Mouse (Mus musculus) telencephalon, adult 2 months (tissue): ENCODE measurements around the gene Prkcb.

Source experiments
- DNase-seq: peaks from one replicate; pipeline ENCODE4 v3.0.0-alpha.2; 2011; ENCODE audit warnings: low read depth, low spot score

Prkcb gene

GRCm38 (mm10) chr7:122512430-122512966 is 223.9 kb downstream of the Prkcb start:
- DNase-seq, result no peak

- DNase-seq, result no peak
Observed at GRCm38 (mm10) chr7:122520850-122521638, 232.5 kb downstream of the Prkcb start.

DNA sequence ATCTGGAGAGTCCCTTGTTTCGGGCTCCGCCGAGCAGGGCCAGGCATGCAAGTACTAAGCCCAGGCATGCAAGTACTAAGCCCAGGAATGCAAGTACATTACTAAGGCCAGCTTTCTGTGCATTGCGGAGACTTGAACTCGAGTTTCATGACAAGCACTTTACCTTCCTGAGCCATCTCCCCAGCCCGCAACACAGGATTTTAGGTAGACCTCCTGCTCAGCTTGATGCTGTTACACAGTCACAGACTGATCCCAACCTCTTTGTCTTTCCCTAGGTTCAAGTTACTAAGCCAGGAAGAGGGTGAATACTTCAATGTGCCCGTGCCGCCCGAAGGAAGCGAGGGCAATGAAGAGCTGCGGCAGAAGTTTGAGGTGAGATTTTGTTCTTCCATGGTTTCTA is 239.7 kb downstream of the Prkcb start:
- DNase-seq, result no peak

- no peak for DNase-seq
Observed at GRCm38 (mm10) chr7:122528646-122529045, 240.1 kb downstream of the Prkcb start.

DNA sequence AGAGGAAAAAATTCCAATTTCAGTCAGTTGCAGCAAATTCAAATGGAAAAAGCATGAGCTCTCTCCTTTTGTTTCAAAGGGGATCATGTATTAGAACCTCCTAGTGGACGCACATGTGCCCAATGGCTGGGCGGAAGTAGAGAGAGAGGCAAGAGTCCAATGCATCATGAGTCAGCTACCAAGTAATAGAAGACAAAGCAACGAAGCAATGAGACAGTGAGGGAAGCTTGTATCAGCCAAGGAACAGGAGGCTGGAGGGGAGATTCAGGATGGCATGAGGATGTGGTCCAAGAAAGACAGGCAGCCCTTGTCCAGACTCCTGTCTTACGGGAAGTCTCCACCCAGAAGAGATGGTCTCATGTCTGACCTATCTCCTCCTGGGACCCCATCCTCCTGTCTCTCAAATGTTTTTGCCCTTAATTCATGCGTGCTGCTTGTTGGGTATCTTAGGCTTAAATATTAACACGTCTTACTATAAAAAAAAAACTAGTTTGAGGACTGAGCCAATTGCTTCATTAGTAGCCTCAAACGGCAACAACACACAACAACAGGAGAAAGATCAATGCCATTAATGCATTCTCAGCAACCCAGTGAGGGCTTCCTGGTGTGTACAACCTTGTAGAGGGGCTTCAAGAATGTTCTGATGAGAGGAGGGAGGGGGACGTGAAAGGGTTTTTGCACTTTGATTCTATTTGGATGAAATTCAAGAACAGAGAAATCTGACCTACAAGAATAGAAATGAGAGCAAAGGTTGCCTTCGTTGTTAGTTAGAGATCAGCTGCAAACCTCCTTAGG is 245.2 kb downstream of the Prkcb start:
- DNase-seq, result no peak

- no peak for DNase-seq
Observed at GRCm38 (mm10) chr7:122544616-122545015, 256.1 kb downstream of the Prkcb start.

- no peak for DNase-seq
Observed at GRCm38 (mm10) chr7:122556575-122557140, 268.1 kb downstream of the Prkcb start.

DNA sequence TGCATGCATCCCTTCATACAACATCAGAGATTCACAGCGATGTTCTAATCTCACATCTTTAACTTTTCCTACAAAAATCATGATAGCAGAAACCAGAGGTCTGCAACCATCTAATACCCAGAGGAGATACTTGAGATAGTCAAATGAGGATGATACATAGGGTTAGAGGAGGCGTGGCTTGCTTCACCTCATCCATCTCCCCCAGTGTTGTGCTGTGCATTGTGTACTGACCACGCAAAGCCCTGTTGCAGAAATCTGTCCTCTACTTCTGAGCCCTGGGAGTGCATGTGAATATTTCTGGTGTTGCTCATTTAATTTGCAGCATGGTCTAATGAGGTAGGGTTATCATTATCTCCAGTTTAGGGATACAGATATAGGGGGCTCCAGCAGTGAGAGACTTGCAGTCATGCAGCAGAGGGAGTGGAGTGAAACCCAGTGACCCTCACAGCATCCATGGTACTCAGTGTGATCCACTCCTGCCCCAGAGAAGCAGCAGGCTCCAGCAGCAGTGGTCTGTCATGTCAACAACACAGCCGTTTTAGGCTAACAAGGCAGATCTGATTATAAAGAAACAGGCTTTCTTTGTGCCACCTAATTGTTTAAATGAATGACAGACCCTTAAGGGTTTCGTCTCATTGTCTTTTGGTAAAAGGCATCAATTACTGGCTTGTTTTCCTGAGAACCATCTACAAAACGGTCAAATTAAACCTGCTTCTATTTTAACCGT is 269.7 kb downstream of the Prkcb start:
- DNase-seq, result no peak

- DNase-seq, result no peak
Observed at GRCm38 (mm10) chr7:122558912-122559311, 270.4 kb downstream of the Prkcb start.

DNA sequence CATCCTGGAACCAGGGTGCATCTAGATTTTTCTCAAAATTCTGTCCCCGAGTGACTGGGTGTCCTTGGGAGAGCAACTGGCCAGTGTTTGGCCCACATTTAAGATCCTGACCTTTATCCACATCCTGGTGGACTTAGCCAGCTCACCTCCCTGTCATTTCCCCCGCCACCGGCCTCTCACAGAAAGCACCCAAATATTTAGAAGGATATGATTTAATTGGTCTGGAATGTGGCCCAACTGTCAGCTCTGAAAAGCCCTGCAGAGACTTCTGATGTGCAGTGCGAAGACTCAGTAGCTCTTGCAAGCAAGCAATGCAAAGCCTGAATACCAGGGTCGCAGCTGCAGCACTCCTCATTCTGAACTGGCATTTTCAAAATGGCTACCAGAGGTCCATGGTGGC is 274.0 kb downstream of the Prkcb start:
- no peak for DNase-seq

- no peak for DNase-seq
Observed at GRCm38 (mm10) chr7:122565371-122565770, 276.8 kb downstream of the Prkcb start.

DNA sequence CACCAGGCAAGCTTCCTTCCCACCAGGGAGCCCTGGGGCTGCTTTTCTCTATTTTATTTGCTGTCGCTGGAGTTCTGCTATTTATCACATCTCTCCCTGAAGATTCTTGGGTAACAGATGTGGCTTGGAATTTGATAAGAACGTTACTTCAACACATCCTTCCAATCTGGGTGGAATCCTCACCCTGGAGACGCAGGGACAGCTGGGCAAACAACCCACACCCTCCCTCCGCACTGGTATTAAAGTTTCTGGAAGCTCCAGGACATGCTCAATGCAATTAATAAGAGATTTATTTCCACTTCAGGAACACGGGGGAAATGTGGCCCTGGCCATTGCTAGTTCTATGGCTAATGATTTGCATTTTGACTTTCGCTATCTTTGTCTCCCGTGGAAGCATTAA is 277.5 kb downstream of the Prkcb start:
- no peak for DNase-seq

DNA sequence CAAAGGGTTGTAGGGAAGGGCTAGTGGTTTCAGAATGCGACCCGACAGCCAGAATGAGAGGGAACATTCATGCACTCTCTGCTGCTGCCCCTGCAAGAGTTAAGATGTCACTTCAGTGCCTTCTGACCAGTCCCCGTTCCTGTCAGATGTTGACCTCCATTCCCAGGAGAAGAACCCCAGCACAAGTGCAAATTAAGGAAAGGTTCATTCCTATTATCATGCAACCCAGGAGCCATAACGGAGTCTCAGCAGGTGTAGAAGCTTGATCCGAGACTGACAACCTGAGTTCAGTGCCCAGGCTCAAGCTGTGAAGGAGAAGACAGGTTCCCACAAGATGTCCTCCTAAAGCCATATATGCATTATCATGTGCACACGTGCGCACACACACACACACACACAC is 280.2 kb downstream of the Prkcb start:
- DNase-seq, result no peak

GRCm38 (mm10) chr7:122570407-122570806 is 281.9 kb downstream of the Prkcb start:
- DNase-seq, result no peak

DNA sequence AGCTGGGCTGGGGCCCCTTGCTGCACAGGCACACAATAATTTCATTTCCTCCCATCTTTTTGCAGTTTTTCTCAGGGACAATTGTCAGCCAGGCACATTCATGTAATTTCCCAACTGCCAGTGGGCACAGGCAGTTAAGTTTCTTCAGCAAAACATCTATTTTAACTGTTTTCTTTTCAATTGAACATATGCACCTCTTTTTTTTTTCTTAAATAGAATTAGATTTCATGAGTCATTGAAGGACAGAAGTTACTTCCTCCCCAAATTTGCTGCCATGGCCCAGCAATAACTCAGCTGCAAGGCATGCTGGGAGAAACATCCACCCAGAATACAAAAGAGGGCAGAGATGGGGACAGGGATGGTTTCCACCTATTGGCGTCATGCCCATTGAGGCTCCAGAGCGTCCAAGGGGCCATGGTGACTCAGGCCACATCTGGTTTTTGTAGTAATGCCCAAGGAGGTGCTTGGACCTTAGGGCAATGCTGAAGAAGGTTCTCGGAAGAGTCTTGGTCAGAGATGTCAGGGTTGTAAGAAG is 284.6 kb downstream of the Prkcb start:
- no peak for DNase-seq

DNA sequence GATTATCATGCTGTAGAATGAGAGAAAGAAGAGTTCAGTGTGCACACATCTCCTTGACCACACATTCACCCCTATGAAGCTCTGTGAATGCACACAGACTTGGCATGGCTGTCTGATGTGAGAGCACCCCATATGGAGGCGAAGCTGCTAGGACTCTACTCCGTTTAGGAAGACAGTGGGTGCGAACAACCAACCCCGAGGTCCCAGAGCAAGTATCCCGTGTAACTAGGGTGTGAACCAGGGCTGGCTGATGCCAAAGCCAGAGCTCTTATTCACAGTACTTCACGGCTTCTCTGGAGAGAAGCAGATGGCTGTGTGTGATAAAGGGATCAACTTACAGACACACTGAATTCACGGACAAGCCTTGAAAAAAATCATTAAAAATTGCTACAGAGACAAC is 285.9 kb downstream of the Prkcb start:
- no peak for DNase-seq

- no peak for DNase-seq
Observed at GRCm38 (mm10) chr7:122575056-122575455, 286.5 kb downstream of the Prkcb start.

DNA sequence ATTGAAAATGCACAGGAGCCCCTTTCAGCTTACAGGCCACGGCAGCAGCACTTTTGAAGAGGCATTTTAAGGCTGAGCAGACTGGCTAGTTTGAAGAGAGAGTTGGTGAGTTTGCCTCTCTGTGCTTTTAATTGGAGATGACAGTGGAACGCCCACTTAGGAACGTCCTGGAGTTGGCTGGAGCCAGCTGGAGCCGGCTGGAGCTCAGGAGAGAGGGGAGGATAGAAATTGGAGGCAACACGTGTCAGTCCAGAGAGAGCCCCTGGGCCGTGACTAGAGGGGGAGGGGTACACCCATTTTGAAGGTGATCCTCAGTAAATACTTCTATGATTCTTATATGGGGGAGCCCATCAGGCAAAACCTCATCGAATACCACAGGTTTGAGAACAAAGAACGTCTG is 287.0 kb downstream of the Prkcb start:
- no peak for DNase-seq

GRCm38 (mm10) chr7:122577571-122577970 is 289.0 kb downstream of the Prkcb start:
- DNase-seq, result no peak

- no peak for DNase-seq
Observed at GRCm38 (mm10) chr7:122579461-122580157, 291.1 kb downstream of the Prkcb start.

GRCm38 (mm10) chr7:122580158-122580475 is 291.6 kb downstream of the Prkcb start:
- no peak for DNase-seq
